Mouse (Mus musculus): Measurements from ENCODE around the gene Nat10.

Nat10 gene

DNA sequence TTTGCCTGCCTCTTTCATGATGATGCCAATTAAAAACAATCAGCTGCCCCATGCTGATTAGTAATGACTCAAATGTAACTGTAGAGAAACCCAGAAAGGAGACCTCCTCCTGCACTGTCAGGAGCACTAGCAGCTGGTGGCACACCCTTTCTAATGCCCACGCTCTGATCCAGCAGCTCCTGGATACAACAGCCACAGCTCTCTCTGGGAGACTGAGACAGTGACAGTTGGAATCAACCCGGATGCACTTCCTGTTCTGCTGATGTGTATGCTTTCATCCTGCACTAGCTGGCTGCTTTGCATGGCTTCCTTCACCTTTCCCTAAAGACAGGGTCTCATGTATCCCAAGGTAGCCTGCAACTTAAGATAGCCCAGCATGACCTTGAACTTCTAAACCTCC, 15.0 kb downstream of the Nat10 start:
- in situ Hi-C loops (cut with MboI, MseI): loop anchor here (10.0 kb wide), 1 partner anchor 271 kb away; no protein-coding TSS in a partner anchor

DNA sequence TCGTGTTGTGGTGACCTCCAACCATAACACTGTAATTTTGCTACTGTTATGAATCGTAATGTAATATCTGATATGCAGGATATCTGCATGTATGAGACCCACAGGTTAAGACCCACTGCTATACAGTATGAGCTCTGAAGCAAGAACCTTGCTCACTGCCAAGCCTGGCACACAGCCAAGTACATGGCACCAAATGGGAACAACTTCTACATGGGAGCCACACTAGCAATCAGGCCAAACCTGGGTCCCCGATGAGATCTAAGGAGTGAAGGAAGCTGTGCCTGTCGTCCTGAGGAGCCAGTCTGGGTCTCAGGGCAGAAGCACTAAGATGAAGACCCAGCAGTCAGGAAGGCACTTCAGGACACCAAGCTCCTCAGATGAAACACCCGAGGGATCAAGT, 15.6 kb downstream of the Nat10 start:
- in situ Hi-C loops (cut with MboI, MseI): loop anchor here (10.0 kb wide), 1 partner anchor 271 kb away; no protein-coding TSS in a partner anchor

DNA sequence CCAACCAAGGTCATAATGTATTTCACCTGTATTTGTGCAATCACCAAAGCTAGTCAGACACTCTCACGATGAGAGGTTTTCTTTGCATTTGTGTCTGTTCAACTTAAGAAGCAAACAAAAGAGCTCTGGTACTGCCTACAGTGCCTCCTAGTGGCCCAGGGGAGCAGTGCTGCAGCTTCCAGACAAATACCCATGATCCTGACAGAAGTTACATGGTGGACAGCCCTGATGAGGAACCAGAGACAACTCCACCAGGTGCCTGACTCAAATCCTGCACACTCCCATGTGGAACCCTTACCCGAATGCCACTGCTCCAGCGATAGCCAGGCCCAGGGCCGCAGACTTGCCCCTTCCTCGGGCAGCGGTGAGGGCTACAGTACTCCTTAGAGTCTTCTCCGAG, 17.1 kb downstream of the Nat10 start:
- in situ Hi-C loops (cut with MboI, MseI): loop anchor here (10.0 kb wide), 1 partner anchor 269 kb away; no protein-coding TSS in a partner anchor

DNA sequence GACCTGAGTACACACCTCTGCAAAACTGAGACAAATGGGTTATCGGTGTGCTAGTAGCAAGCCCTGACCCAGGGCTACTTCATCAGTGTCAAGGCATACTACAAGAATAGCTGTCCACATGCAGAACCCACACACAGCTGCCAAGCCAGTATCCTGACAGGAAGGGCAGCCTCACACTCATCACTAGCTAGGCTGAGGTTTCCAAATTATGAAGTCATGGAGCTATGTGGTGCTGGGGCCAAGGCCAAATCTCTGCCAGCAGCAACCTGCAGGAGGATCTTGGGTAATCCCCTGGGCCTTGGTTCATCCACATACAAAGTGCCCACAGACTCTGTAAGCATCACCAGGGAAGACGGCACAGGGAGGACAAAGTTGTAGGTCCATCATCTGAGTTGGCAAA, 17.5 kb downstream of the Nat10 start:
- in situ Hi-C loops (cut with MboI, MseI): loop anchor here (10.0 kb wide), 1 partner anchor 269 kb away; no protein-coding TSS in a partner anchor

DNA sequence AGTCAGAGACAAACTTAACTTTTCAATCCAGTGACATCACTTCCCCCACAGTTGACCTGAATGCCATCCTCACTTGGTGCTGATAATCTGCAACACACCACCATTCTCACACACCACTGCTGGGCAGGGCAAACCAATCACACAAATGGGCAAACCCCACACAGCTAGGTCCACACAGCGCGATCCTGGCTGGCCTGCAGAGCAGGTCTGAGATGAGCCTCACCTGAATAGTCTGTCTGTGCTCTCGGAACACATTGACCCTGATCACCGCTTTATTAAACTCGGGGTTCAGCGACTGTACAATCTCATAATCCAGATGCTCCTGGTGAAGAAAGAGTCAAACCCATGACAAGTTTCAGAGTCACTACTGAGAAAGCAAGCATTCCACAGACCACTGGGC, 18.2 kb downstream of the Nat10 start:
- in situ Hi-C loops (cut with MboI, MseI): loop anchor here (10.0 kb wide), 1 partner anchor 268 kb away; no protein-coding TSS in a partner anchor

DNA sequence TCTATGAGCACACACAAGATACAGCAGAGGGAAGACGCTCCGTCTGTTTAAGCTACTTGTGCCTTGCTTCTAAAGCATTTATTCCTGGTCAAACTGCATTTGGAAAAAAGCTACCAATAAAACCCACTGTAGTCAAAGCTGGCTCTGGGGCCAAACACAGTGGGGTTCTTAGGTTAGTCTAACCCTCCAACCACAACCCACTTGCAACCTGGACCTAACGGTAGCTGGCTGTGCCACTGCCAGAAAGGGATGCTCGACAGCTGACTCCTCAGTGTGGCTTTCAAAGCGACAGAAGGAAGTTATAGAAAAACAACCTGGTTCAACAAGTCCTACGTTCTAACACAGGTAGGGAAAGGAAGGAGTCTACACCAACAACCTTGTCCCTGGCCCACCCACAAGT, 29.6 kb downstream of the Nat10 start:
- in situ Hi-C loops (cut with MboI, MseI): no loop called here

DNA sequence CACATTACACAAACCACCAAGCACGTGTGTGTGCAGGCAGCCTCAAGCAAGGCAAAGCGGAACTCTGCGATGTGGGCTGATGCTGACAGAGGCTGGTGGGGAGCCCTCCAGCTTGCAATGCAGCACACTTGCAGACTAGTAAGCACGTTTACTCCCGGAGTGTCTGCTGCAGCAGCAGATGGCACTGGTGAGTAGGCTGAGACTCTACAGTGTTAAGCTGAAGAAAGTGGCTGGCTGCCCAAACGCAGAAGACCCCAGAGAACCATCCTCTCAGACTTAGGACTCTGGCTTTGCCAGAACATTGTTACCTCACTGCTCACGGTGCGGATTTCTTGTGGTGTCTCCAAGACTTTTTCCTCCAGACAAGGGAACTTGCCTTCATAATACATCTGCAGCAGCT, 30.1 kb downstream of the Nat10 start:
- in situ Hi-C loops (cut with MboI, MseI): no loop called here

DNA sequence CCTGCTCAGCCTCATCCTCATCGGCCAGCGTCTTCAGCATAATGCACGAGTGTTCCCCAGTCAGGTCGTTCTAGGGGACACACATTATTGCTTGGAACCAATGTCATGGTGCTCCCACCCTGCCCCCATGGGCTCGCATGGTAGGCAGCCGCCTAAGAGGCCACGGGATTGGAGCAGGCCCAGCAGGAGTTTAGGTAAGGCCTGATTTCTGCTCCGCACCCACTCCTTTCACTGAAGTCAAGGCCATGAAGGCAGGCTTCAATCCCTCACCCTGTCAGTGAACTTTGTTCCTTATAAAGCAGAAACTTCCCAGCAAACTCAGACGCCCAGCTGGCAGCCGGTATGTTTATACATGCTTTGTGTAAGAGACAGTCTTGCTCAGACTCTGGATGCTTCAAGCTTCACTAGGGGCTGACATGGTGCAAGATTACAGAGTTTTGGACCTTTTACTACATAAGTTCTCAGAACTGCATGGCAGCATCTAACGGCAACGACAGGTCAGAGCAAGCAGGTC, 33.0 kb downstream of the Nat10 start:
- in situ Hi-C loops (cut with MboI, MseI): no loop called here

DNA sequence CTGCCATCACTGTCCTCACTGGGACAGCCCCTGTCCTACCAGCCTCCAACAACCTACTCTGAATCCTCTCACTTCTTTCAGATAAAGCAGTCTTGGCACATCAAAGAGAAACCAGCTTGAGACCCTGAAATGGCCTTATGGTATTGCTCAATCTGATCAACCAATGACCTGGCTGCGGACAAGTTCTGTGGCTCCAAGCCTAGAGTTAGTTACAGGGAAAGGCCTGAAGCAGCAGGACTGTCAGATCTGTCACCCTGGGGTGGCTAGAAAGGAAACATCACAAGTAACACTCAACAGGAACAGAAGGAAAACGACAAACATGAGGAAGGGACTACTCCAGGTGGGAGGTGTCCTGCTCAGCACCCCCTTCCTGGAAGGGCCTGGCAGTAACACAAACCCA, 36.5 kb downstream of the Nat10 start:
- in situ Hi-C loops (cut with MboI, MseI): loop anchor here (5.0 kb wide), 1 partner anchor 157 kb away; the partner anchor contains the start of gene Abtb2

DNA sequence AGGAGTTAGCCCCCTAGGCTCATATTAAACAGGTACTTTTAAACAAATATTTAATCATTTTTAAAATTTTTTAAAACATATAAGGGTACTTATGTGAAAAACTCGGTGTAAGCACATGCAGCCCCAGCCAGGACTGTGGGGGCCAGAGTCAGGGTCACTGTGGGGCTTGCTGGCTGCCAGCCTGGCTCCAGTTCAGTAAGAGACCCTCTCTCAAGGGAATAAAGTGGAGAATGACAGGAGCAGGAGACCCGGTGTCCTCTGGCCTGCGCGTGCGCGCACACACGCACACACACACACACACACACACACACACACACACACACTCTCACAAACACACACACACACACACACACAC, 41.8 kb downstream of the Nat10 start:
- in situ Hi-C loops (cut with MboI, MseI): loop anchor here (10.0 kb wide), 1 partner anchor 1514 kb away; no protein-coding TSS in a partner anchor

DNA sequence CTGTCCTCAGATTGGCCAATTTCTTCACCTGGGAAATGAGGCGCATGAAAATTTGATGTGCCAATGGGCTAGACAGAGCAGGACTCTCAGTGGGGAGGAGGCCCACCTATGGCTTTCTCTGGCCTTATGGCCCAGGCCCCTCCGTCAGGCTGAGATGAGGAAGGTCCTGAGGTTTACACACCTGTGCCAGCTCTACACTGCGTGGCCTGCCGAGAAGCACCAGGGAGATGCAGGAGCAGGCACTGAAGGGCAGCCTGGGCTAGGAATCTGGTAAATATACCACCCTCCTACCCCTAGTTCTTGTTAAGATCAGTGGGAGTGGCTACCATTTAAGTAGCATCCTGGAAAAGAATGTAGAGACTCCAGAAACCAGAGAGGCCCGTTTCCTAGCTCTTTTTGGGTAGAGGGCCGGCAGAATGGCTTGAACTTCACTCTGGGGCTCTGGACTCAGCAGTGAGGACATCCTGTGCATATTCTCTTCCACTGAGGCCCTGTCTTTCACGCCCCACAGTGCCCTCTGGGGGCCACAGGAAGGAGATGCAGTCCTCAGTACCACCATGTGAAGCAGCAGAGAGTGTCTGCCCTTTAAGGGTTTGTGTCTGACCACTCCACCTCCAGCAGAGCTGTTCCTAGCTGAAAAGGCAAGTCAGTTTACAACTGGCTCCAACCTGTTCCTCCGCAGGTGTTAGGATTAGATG, 42.3 kb downstream of the Nat10 start:
- in situ Hi-C loops (cut with MboI, MseI): loop anchor here (10.0 kb wide), 1 partner anchor 1514 kb away; no protein-coding TSS in a partner anchor

DNA sequence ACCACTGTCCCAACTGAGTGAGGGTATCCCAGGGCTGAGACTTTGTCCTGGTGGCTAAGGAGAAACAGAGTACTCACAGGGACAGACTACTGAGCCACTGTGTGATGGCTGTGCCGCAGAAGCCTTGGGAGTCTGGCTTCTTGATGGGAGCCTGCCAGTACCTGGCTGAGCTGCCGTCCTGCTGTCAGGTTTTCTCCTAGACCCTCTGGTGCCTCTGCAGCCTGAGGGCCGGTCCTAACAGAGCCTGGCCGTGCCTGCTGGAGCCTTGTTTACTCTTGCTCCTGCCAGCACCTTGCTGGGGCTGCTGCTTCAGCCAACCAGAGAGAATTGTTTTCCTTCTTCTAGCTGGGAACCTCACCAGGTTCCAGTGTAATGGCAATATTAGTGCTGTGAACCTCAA, 46.7 kb downstream of the Nat10 start:
- in situ Hi-C loops (cut with MboI, MseI): loop anchor here (10.0 kb wide), 1 partner anchor 1510 kb away; no protein-coding TSS in a partner anchor

DNA sequence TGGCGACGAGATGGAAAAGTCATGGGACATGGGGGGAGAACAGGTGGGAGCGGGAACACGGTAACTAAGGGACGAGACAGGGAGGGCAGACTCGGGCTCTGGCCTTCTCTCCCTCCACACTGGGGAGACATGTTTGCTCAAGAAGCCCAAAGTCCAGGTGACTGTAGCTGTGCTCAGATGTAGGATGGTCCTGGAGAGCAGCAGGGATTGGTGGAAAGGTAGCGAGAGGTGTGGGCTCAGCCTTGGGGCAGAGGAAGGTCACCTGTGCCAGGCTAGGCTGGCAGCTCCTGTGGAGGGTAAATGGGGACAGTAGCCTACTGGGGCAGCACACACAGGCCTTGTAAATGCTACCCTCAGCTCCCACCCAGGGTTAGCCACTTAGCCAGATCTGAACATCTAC, 47.2 kb downstream of the Nat10 start:
- in situ Hi-C loops (cut with MboI, MseI): loop anchor here (10.0 kb wide), 1 partner anchor 1509 kb away; no protein-coding TSS in a partner anchor

DNA sequence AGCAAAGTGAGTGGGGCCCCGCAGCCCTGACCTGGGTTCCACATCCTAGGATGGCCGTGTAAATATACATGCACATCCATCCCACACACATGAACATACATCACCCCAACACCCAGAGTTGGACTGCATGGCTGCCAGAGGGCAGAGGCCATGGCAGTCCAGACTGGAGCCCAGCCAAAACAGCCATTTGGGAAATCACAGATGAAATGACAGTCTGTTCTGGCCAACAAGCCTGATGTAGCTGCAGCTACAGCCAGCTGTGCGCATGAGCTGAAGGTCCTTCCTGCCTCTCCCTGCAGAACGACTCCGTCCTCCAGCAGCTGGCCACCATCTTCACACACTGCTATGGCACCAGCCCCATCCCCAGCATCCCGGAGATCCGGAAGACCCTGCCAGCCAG, 50.2 kb downstream of the Nat10 start:
- in situ Hi-C loops (cut with MboI, MseI): loop anchor here (10.0 kb wide), 1 partner anchor 1506 kb away; no protein-coding TSS in a partner anchor

DNA sequence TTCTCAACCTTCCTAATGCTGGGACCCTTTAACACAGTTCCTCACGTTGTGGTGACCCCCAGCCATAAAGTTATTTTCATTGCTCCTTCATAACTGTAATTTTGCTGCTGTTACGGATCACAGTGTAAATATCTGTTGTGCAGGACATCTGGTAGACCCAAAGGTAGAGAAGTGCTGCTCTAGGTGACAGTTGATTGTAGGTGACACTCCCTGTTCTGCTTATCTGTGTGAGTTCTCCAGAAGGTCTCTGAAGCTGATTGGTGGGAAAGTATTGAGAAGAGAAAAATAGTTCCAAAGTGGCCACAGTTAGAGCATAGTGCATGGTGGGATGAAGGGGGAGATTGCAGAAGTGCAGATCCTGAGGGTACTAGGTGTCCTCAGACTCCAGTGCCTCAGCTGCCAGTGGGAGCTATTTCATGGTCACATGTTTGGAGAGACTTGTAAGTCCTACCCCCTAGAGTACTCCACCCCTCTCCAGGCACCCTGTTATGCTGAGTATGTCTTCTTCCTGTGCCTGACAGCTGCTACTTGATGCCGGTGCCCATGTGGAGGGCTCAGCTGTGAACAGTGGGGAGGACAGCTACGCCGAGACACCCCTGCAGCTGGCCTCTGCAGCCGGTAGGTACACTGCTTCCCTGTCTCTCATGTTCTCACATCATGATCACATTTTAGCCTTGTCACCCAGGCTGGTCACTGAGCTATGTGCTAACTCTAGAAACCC, 53.9 kb downstream of the Nat10 start:
- in situ Hi-C loops (cut with MboI, MseI): no loop called here

DNA sequence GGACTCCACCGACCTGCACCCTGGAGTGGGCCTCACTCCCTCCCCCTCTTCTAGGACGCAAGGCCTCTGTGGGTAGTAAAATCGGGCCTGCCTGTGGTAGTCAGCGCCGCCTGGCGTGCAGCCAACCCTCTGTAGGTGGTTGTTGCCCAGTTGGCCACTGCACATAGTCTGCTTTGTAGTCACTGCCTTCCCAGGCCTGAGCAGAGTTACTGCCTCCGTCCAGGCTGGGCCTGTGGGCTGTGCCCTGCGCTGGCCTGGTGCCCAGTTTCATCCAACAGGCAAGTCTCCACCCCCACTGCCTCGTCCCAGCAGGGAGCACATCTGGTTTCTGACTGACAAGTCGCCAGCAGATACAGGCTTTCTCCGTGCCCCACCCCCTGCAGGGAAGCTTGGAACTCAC, 54.8 kb downstream of the Nat10 start:
- in situ Hi-C loops (cut with MboI, MseI): no loop called here

DNA sequence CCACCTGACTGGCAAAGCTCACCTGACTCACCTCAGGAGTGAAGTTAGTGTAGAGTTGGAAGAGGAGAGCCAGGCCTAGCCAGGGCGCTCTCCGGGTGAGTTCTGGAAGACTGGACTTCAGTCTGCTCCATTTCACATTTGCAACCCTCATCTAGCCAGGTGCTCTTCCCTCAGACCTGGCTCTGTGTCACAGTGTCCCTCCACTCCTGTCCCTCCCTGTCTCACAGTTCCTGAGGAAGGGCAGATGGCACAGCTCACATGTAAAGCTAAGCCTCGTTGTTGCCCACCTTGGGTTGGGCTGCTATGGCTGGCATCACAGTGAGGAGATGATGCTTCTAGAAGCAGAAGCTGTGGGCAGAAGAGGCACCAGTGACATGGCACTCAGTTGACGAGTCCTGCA, 55.2 kb downstream of the Nat10 start:
- in situ Hi-C loops (cut with MboI, MseI): no loop called here

DNA sequence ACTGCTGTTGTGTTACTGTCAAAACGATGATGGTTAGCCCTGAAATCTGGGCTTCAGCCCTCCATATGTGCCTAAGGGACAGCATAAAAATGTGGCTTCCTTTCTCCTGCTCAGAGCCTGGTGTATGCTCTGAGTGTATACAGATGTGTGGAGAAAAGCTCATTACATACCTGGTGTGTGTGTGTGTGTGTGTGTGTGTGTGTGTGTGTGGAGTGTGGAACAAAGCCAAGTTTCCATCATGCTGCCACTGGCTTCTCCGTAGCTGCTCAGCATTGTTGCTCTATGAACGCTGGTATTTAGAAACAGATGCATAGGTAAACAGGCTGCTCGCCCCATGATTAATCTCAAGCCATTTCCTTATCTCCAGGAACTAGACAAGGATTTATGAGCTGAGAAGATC, 57.2 kb downstream of the Nat10 start:
- in situ Hi-C loops (cut with MboI, MseI): no loop called here

DNA sequence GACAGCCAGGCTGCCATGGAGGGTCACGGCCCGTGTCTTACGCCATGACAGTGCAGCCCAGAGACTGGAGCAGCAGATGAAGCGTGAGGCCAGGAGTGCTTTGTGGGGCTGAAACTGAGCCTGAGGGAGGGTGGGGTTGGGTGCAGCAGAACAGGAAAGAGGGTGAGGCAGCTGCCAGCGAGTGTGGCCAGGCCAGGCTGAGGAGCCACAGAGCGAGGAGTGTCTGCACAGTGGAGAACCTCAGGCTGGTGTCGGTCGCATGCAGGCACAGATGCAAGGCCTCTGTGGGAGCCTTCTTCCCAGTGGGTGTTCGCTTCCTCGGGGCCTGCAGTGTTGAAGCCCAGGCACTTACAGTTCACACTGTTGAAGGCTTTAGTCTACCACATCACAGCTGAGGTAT, 57.7 kb downstream of the Nat10 start:
- in situ Hi-C loops (cut with MboI, MseI): no loop called here

DNA sequence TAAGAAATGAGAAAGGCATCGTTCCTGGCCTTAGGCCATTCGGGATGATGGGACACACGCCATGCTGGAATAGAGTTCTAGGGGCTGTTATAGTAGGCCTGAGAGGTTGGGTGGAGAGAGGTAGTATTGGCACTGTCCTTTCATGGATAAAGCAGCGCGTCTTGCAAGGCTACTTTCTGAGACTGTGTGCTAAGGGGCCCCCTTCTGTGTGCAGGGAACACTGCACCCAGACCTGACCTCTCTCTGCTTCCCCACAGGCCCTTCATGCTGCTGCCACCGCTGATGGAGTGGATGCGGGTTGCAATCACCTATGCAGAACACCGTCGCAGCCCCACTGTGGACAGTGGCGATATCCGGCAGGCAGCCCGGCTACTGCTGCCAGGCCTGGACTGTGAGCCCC, 60.6 kb downstream of the Nat10 start:
- in situ Hi-C loops (cut with MboI, MseI): no loop called here

DNA sequence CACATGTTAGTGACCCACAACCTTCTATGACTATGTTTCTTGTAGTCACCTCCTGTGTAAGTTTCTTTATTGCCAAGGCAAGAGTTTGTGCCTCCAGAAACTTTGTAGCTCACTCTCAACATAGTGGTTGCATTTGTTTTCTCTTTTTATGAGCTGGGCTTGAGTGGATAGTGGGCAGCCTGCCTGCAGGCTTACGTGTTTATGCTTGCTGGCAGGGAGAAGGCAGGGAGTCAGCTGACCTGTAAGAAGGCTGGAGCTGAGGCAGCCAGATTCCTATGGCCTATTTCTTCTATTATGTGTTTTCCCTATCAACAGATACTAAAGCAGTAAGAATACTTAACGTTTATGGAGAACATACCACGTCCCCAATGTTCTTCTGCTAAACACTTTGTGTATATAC, 64.9 kb downstream of the Nat10 start:
- in situ Hi-C loops (cut with MboI, MseI): loop anchor here (25.0 kb wide), 1 partner anchor 1166 kb away; the partner anchor contains the start of gene Ccdc73
